Mouse (Mus musculus) kidney, adult 2 months (tissue): Measurements from ENCODE around the gene Gramd1b. TPM values are rescaled to one million over a fixed set of nuclear protein-coding genes. Genes with fewer than 3 reads are reported as not detected.
A peak's percentile ranks its signal among the peaks of the same experiment; 100 is the strongest.

Experiments
- DNase-seq: peaks from one replicate; pipeline ENCODE4 v3.0.0; 2021
- H3K27ac ChIP-seq: fragments of 200-500 bp; 2 replicates; pipeline ENCODE4 v1.5.1; 2012; ENCODE audit warnings: low read depth, low read length, control low read depth, inconsistent platforms; ENCODE audit not compliant: insufficient read depth
- H3K27me3 ChIP-seq: fragments of 200-500 bp; replicated peaks from 2 replicates; pipeline ENCODE4 v1.6.1; 2012; ENCODE audit warnings: mild to moderate bottlenecking, moderate library complexity, low read length, inconsistent platforms; ENCODE audit not compliant: control insufficient read depth, insufficient read depth
- H3K36me3 ChIP-seq: fragments of 200-500 bp; 2 replicates; pipeline ENCODE4 v1.6.1; 2012; ENCODE audit warnings: mild to moderate bottlenecking, moderate library complexity, low read length, inconsistent platforms; ENCODE audit not compliant: control insufficient read depth, insufficient read depth
- H3K4me1 ChIP-seq: fragments of 200-500 bp; 2 replicates; pipeline ENCODE4 v1.6.1; 2011; ENCODE audit warnings: low read length; ENCODE audit not compliant: control insufficient read depth, insufficient read depth
- H3K4me3 ChIP-seq: fragments of 200-500 bp; 2 replicates; pipeline ENCODE4 v1.5.1; 2011; ENCODE audit warnings: mild to moderate bottlenecking, low read depth, low read length, control low read depth; ENCODE audit not compliant: insufficient read depth
- CTCF ChIP-seq: fragments of 200-500 bp; conservative IDR thresholded peaks from 2 replicates; pipeline ENCODE4 v1.5.1; 2011; ENCODE audit warnings: low read depth, mild to moderate bottlenecking, control low read depth, low read length, moderate library complexity, mixed read lengths; ENCODE audit not compliant: insufficient read depth, insufficient read length
- POLR2A ChIP-seq: fragments of 200-500 bp; IDR thresholded peaks from one replicate; pipeline ENCODE4 v1.6.1; 2011; ENCODE audit warnings: low read depth, low read length, control low read depth
- WGBS: fragments of 180-500 bp; shearing (Covaris S2); methylation state at CpG from one replicate; pipeline ENCODE4 v1.1.7; 2018; 5-methylcytosine and 5-hydroxymethylcytosine counted together
- polyA plus RNA-seq: library from polyadenylated mRNA; depleted of rRNA; stranded (reverse); fragments of >200 nt; gene quantifications from 2 replicates; pipeline ENCODE4 v1.2.3, GENCODE M21; 2012

Gene Gramd1b
- polyA plus RNA-seq, 1 experiment: 210 TPM

GRCm38 (mm10) chr9:40344801-40345492 lies 186.2 kb downstream of the Gramd1b start:
- no peak for DNase-seq
- Histone ChIP-seq H3K4me3 (no peak overlapping the region), H3K4me1 (peaks cover 8% of the 10 kb centered on the region), H3K27me3 (no peaks in the 10 kb centered on the region), H3K27ac (no peak overlapping the region), H3K36me3 (no peaks in the 10 kb centered on the region)
- TF ChIP-seq POLR2A (no peak), CTCF (no peak)
- WGBS: 39% methylated on average over 10 of the region's 10 CpGs

- 81% methylated on average over 7 of the region's 7 CpGs for WGBS
- Histone ChIP-seq H3K4me3 (no peak overlapping the region), H3K4me1 (peaks cover 17% of the 10 kb centered on the region), H3K36me3 (no peaks in the 10 kb centered on the region), H3K27me3 (no peaks in the 10 kb centered on the region), H3K27ac (no peak overlapping the region)
- TF ChIP-seq POLR2A: no peak
- no peak for TF ChIP-seq CTCF
- DNase-seq: no peak
Observed at GRCm38 (mm10) chr9:40343828-40344227, 187.4 kb downstream of the Gramd1b start.

DNA sequence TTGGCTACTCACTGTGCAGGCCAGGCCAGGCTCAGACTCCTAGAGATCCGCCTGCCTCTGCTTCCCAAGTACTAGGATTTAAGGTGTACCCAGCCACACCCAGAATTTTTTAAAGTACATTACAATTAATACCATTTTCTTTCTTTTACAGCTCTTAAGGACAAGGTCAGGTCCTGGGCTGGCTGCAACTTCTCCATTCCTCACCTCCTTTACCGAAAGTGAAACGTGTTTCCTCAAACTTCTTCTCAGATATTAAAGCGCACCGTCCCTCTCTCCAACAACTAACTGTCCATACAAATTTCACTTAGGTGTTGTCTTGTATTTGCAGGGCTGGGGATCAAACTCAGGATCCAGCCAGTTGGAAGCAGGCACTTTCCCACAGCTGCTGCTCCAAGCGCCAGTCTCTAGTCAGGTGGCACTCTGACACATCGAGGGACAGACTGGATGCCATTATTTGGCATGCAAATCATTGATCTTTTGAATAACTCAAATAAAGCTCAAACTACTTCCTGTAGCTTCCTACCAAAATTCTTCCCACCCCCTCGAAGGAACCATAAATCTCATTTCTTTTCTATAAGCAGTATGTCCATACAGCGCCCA lies 188.0 kb downstream of the Gramd1b start:
- Histone ChIP-seq H3K27ac (no peak overlapping the region), H3K27me3 (no peaks in the 10 kb centered on the region), H3K4me3 (no peak overlapping the region), H3K36me3 (no peaks in the 10 kb centered on the region), H3K4me1 (peaks cover 22% of the 10 kb centered on the region)
- no peak for TF ChIP-seq CTCF
- no peak for TF ChIP-seq POLR2A
- WGBS: 87% methylated on average over 9 of the region's 9 CpGs
- no peak for DNase-seq

DNA sequence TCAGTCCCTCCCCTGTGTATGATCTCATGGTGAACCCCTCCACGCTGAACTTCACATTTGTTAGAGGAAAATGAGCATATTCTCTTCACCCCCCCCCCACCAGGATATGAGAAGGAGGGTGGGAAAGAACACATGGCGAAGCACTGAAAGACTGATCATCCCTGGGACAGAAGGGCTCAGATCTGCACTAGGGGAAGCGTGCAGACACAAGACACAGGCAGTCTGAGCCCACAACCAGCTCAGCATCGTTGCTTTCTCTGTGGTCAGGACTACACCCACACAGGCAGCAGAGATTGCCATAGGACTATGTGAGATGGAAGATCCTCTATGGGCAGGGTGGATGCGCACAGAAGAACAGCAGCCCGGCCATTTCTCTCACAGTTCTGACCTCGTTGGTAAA lies 189.1 kb downstream of the Gramd1b start:
- WGBS: 85% methylated on average over 7 of the region's 7 CpGs
- Histone ChIP-seq H3K36me3 (no peaks in the 10 kb centered on the region), H3K4me1 (peaks cover 30% of the 10 kb centered on the region), H3K27me3 (no peaks in the 10 kb centered on the region), H3K27ac (no peak overlapping the region), H3K4me3 (no peak overlapping the region)
- TF ChIP-seq POLR2A (no peak), CTCF (no peak)
- no peak for DNase-seq

GRCm38 (mm10) chr9:40339578-40339977 lies 191.6 kb downstream of the Gramd1b start:
- no peak overlapping the region for H3K4me3 ChIP-seq
- no peak for TF ChIP-seq POLR2A
- TF ChIP-seq CTCF: no peak
- H3K27ac ChIP-seq: no peak overlapping the region
- H3K4me1 ChIP-seq: peaks cover 38% of the 10 kb centered on the region
- no peak for DNase-seq
- WGBS: 61% methylated on average over 9 of the region's 9 CpGs
- no peaks in the 10 kb centered on the region for H3K27me3 ChIP-seq
- no peaks in the 10 kb centered on the region for H3K36me3 ChIP-seq

DNA sequence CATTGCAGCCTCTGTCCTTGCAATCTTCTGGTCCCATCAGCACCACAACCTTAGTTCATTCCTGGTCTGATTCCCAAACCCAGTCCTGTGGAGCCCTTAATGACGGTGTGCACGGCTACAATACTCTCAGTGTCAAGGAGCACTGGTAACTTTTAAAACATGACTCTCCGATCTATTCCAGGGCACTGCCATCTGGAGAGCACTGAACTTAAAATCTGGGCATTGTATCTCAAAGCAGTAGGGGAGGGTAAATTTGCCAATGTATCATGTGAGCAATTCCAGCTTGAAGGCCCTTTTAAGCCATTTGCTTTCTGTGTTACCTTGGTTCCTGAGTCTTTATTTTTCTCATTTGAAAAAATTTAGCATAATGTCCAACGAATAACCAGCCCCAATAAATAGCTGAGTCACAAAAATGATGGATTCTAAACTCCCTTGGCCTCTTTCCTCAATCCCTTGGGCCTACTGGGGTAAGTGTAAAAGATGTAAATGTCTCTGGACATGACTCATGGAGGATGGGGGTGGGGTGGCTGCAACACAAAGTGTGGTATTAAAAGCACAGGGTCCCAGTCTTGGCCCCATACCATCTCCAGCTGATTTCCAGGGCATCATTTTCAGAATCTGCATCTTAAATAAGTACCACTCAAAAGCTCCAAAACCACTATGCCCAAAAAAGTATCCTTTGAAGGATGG lies 193.9 kb downstream of the Gramd1b start:
- Histone ChIP-seq H3K27ac (peak overlapping the region; percentile 50), H3K36me3 (no peaks in the 10 kb centered on the region), H3K4me1 (peaks cover 49% of the 10 kb centered on the region), H3K4me3 (no peak overlapping the region), H3K27me3 (no peaks in the 10 kb centered on the region)
- no peak for TF ChIP-seq CTCF
- no peak for TF ChIP-seq POLR2A
- DNase-seq: no peak
- WGBS: 24% methylated on average over 4 of the region's 4 CpGs

DNA sequence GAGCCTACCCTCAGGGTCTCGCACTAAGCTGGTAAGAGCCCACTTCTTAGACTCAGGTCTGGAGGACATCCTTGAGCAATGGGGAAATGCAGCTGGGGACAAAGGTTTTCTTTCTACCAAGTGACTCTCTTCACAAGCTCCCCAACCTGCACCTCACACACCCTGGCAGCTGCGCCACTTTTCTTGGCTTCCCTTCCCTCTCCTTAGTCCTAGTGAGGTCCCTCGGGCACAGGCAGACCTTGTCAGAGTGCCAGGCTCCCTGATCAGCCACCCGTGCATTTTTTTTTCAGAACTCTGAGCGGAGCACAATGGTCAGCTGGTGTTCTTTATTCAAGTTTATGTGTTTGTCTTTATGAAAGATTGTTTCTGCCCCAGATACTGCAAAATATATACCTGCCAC lies 194.5 kb downstream of the Gramd1b start:
- no peak overlapping the region for H3K4me3 ChIP-seq
- H3K27ac ChIP-seq: peak overlapping the region; percentile 61
- DNase-seq: peak; percentile 95
- TF ChIP-seq CTCF: no peak
- no peak for TF ChIP-seq POLR2A
- 27% methylated on average over 5 of the region's 5 CpGs for whole genome bisulfite sequencing
- H3K27me3 ChIP-seq: no peaks in the 10 kb centered on the region
- H3K36me3 ChIP-seq: no peaks in the 10 kb centered on the region
- peaks cover 49% of the 10 kb centered on the region for H3K4me1 ChIP-seq
